Mouse (Mus musculus): ENCODE measurements at regions not wholly inside any gene's neighbourhood (a gene's known extent, or its start where the extent isn't known, plus 50 kb on each side); places are given as distances from the start of the nearest gene placed in this dataset.

GRCm38 (mm10) chr19:14035371-14035770, 122.0 kb downstream of the Olfr1505 start:
- Histone ChIP-seq H3K9me3 (replicated peaks) (no peaks in the 10 kb centered on the region), H3K27me3 (no peaks in the 10 kb centered on the region), H3K27ac (no peak overlapping the region), H3K9ac (no peak overlapping the region), H3K36me3 (no peaks in the 10 kb centered on the region), H3K4me2 (no peak overlapping the region), H3K4me1 (replicated peaks) (no peaks in the 10 kb centered on the region), H3K4me3 (no peak overlapping the region)
- no peak for ATAC-seq (replicated peaks; ENCODE audit: insufficient number of reproducible peaks, insufficient read depth, low FRiP score, low read depth)
- WGBS: 73% methylated on average over 1 of the region's 1 CpGs

GRCm38 (mm10) chr19:14035785-14036184, 122.5 kb downstream of the Olfr1505 start:
- Histone ChIP-seq H3K4me1 (replicated peaks) (no peaks in the 10 kb centered on the region), H3K4me2 (no peak overlapping the region), H3K9me3 (replicated peaks) (no peaks in the 10 kb centered on the region), H3K9ac (no peak overlapping the region), H3K27ac (no peak overlapping the region), H3K4me3 (no peak overlapping the region), H3K36me3 (no peaks in the 10 kb centered on the region), H3K27me3 (no peaks in the 10 kb centered on the region)
- WGBS: 68% methylated on average over 1 of the region's 1 CpGs
- ATAC-seq (replicated peaks; ENCODE audit: insufficient number of reproducible peaks, insufficient read depth, low FRiP score, low read depth): no peak

- WGBS: 45% methylated on average over 1 of the region's 1 CpGs
- Histone ChIP-seq H3K9ac (no peak overlapping the region), H3K4me2 (no peak overlapping the region), H3K4me3 (no peak overlapping the region), H3K4me1 (replicated peaks) (no peaks in the 10 kb centered on the region), H3K27me3 (no peaks in the 10 kb centered on the region), H3K36me3 (no peaks in the 10 kb centered on the region), H3K9me3 (replicated peaks) (no peaks in the 10 kb centered on the region), H3K27ac (no peak overlapping the region)
- no peak for ATAC-seq (replicated peaks; ENCODE audit: insufficient number of reproducible peaks, insufficient read depth, low FRiP score, low read depth)
Measured at GRCm38 (mm10) chr19:14036750-14037149, 123.4 kb downstream of the Olfr1505 start.

- ATAC-seq (replicated peaks; ENCODE audit: insufficient number of reproducible peaks, insufficient read depth, low FRiP score, low read depth): no peak
- 53% methylated on average over 5 of the region's 5 CpGs for WGBS
- Histone ChIP-seq H3K4me3 (no peak overlapping the region), H3K9me3 (replicated peaks) (no peaks in the 10 kb centered on the region), H3K36me3 (no peaks in the 10 kb centered on the region), H3K4me1 (replicated peaks) (no peaks in the 10 kb centered on the region), H3K4me2 (no peak overlapping the region), H3K27me3 (no peaks in the 10 kb centered on the region), H3K9ac (no peak overlapping the region), H3K27ac (no peak overlapping the region)
Measured at GRCm38 (mm10) chr19:14042753-14043152, 129.4 kb downstream of the Olfr1505 start.

GRCm38 (mm10) chr19:14045456-14045855, 132.1 kb downstream of the Olfr1505 start:
- Histone ChIP-seq H3K9ac (no peak overlapping the region), H3K36me3 (no peaks in the 10 kb centered on the region)

GRCm38 (mm10) chr19:14052052-14052451, 138.7 kb downstream of the Olfr1505 start:
- no peaks in the 10 kb centered on the region for H3K36me3 ChIP-seq
- no peak overlapping the region for H3K4me2 ChIP-seq
- no peaks in the 10 kb centered on the region for H3K27me3 ChIP-seq
- ATAC-seq (replicated peaks; ENCODE audit: insufficient number of reproducible peaks, insufficient read depth, low FRiP score, low read depth): no peak
- H3K27ac ChIP-seq: no peak overlapping the region
- WGBS: 76% methylated on average over 4 of the region's 4 CpGs
- H3K9ac ChIP-seq: no peak overlapping the region
- no peaks in the 10 kb centered on the region for H3K9me3 ChIP-seq (replicated peaks)
- H3K4me1 ChIP-seq (replicated peaks): no peaks in the 10 kb centered on the region
- no peak overlapping the region for H3K4me3 ChIP-seq

More at GRCm38 (mm10) chr19:14045456-14045855, 132.1 kb downstream of the Olfr1505 start:
- H3K9me3 ChIP-seq (replicated peaks): no peaks in the 10 kb centered on the region
- no peak overlapping the region for H3K27ac ChIP-seq
- H3K4me1 ChIP-seq (replicated peaks): no peaks in the 10 kb centered on the region
- WGBS: 53% methylated on average over 2 of the region's 2 CpGs
- H3K4me3 ChIP-seq: no peak overlapping the region
- H3K27me3 ChIP-seq: no peaks in the 10 kb centered on the region
- ATAC-seq (replicated peaks; ENCODE audit: insufficient number of reproducible peaks, insufficient read depth, low FRiP score, low read depth): no peak
- no peak overlapping the region for H3K4me2 ChIP-seq

GRCm38 (mm10) chr19:14080538-14080937, 167.2 kb downstream of the Olfr1505 start:
- Histone ChIP-seq H3K9me3 (replicated peaks) (no peaks in the 10 kb centered on the region), H3K27me3 (no peaks in the 10 kb centered on the region), H3K27ac (no peak overlapping the region), H3K9ac (no peak overlapping the region), H3K36me3 (no peaks in the 10 kb centered on the region), H3K4me3 (no peak overlapping the region), H3K4me2 (no peak overlapping the region), H3K4me1 (replicated peaks) (no peaks in the 10 kb centered on the region)
- WGBS: 8% methylated on average over 2 of the region's 2 CpGs
- ATAC-seq (replicated peaks; ENCODE audit: insufficient number of reproducible peaks, insufficient read depth, low FRiP score, low read depth): no peak

- no peaks in the 10 kb centered on the region for H3K27me3 ChIP-seq
- H3K27ac ChIP-seq: no peak overlapping the region
- no peaks in the 10 kb centered on the region for H3K36me3 ChIP-seq
- H3K4me2 ChIP-seq: no peak overlapping the region
- H3K9ac ChIP-seq: no peak overlapping the region
- H3K9me3 ChIP-seq (replicated peaks): no peaks in the 10 kb centered on the region
- no peak for ATAC-seq (replicated peaks; ENCODE audit: insufficient number of reproducible peaks, insufficient read depth, low FRiP score, low read depth)
- H3K4me1 ChIP-seq (replicated peaks): no peaks in the 10 kb centered on the region
- H3K4me3 ChIP-seq: no peak overlapping the region
- WGBS: 79% methylated on average over 3 of the region's 3 CpGs
Measured at GRCm38 (mm10) chr19:14084726-14085125, 171.4 kb downstream of the Olfr1505 start.

GRCm38 (mm10) chr19:14090106-14090505, 176.8 kb downstream of the Olfr1505 start:
- no peak overlapping the region for H3K4me2 ChIP-seq
- H3K4me1 ChIP-seq (replicated peaks): no peaks in the 10 kb centered on the region
- no peaks in the 10 kb centered on the region for H3K27me3 ChIP-seq
- H3K9me3 ChIP-seq (replicated peaks): no peaks in the 10 kb centered on the region
- no peak for ATAC-seq (replicated peaks; ENCODE audit: insufficient number of reproducible peaks, insufficient read depth, low FRiP score, low read depth)
- WGBS: 90% methylated on average over 3 of the region's 3 CpGs
- no peak overlapping the region for H3K27ac ChIP-seq
- no peaks in the 10 kb centered on the region for H3K36me3 ChIP-seq
- H3K9ac ChIP-seq: no peak overlapping the region
- no peak overlapping the region for H3K4me3 ChIP-seq

- no peaks in the 10 kb centered on the region for H3K4me1 ChIP-seq (replicated peaks)
- no peak overlapping the region for H3K4me2 ChIP-seq
- no peaks in the 10 kb centered on the region for H3K36me3 ChIP-seq
- no peak overlapping the region for H3K9ac ChIP-seq
- no peaks in the 10 kb centered on the region for H3K9me3 ChIP-seq (replicated peaks)
- 71% methylated on average over 2 of the region's 2 CpGs for WGBS
- H3K27me3 ChIP-seq: no peaks in the 10 kb centered on the region
- H3K4me3 ChIP-seq: no peak overlapping the region
- H3K27ac ChIP-seq: no peak overlapping the region
- ATAC-seq (replicated peaks; ENCODE audit: insufficient number of reproducible peaks, insufficient read depth, low FRiP score, low read depth): no peak
Measured at GRCm38 (mm10) chr19:14094191-14094590, 180.9 kb downstream of the Olfr1505 start.

- Histone ChIP-seq H3K9me3 (replicated peaks) (no peaks in the 10 kb centered on the region), H3K9ac (no peak overlapping the region), H3K27me3 (no peaks in the 10 kb centered on the region), H3K4me3 (no peak overlapping the region), H3K4me1 (replicated peaks) (no peaks in the 10 kb centered on the region), H3K27ac (no peak overlapping the region), H3K4me2 (no peak overlapping the region), H3K36me3 (no peaks in the 10 kb centered on the region)
- WGBS: 73% methylated on average over 5 of the region's 5 CpGs
- ATAC-seq (replicated peaks; ENCODE audit: insufficient number of reproducible peaks, insufficient read depth, low FRiP score, low read depth): no peak
Measured at GRCm38 (mm10) chr19:14096187-14096586, 182.9 kb downstream of the Olfr1505 start.

- Histone ChIP-seq H3K9ac (no peak overlapping the region), H3K27ac (no peak overlapping the region), H3K27me3 (no peaks in the 10 kb centered on the region), H3K4me2 (no peak overlapping the region), H3K4me3 (no peak overlapping the region), H3K9me3 (replicated peaks) (no peaks in the 10 kb centered on the region), H3K4me1 (replicated peaks) (no peaks in the 10 kb centered on the region), H3K36me3 (no peaks in the 10 kb centered on the region)
- 75% methylated on average over 4 of the region's 4 CpGs for WGBS
- ATAC-seq (replicated peaks; ENCODE audit: insufficient number of reproducible peaks, insufficient read depth, low FRiP score, low read depth): no peak; the same call in 1 of the 2 replicates
Measured at GRCm38 (mm10) chr19:14109091-14109490, 195.8 kb downstream of the Olfr1505 start.

All from heart, embryonic 15.5 days (tissue).